Mouse (Mus musculus) olfactory bulb, adult 2 months (tissue): ENCODE measurements around the gene Rhox7b. TPM values are rescaled to one million over a fixed set of nuclear protein-coding genes. Genes with fewer than 3 reads are reported as not detected.
"Not testable (repeated sequence)": the region's sequence is repeated elsewhere in the genome, so short reads cannot be mapped to it uniquely, and the experiment has no call there.

Experiments used
- H3K27ac ChIP-seq: fragments of 200-500 bp; 2 replicates; pipeline ENCODE4 v1.5.1; 2012; ENCODE audit warnings: low read depth, low read length; ENCODE audit not compliant: insufficient read depth
- H3K4me1 ChIP-seq: fragments of 200-500 bp; 2 replicates; pipeline ENCODE4 v1.6.1; 2012; ENCODE audit warnings: low read length; ENCODE audit not compliant: control insufficient read depth, insufficient read depth
- H3K4me3 ChIP-seq: fragments of 200-500 bp; 2 replicates; pipeline ENCODE4 v1.5.1; 2012; ENCODE audit warnings: mild to moderate bottlenecking, low read depth, low read length, moderate library complexity; ENCODE audit not compliant: insufficient read depth
- CTCF ChIP-seq: fragments of 200-500 bp; IDR thresholded peaks from 2 replicates; pipeline ENCODE4 v1.5.1; 2012; ENCODE audit warnings: low read depth, mild to moderate bottlenecking, low read length, moderate library complexity; ENCODE audit not compliant: insufficient read depth
- POLR2A ChIP-seq: fragments of 200-500 bp; IDR thresholded peaks from 2 replicates; pipeline ENCODE4 v1.6.1; 2012; ENCODE audit warnings: mild to moderate bottlenecking, low read depth, low read length, moderate library complexity; ENCODE audit not compliant: insufficient read depth
- WGBS: fragments of 180-500 bp; shearing (Covaris S2); methylation state at CpG from one replicate; pipeline ENCODE4 v1.1.7; 2018; 5-methylcytosine and 5-hydroxymethylcytosine counted together
- polyA plus RNA-seq: library from polyadenylated mRNA; stranded (reverse); fragments of >200 nt; gene quantifications from 2 replicates; pipeline ENCODE4 v1.2.4, GENCODE M21; 2012; ENCODE audit warnings: low replicate concordance; ENCODE audit not compliant: missing spikeins, insufficient read depth, insufficient read length

Rhox7b gene
- polyA plus RNA-seq: not detected in 2 replicates

DNA sequence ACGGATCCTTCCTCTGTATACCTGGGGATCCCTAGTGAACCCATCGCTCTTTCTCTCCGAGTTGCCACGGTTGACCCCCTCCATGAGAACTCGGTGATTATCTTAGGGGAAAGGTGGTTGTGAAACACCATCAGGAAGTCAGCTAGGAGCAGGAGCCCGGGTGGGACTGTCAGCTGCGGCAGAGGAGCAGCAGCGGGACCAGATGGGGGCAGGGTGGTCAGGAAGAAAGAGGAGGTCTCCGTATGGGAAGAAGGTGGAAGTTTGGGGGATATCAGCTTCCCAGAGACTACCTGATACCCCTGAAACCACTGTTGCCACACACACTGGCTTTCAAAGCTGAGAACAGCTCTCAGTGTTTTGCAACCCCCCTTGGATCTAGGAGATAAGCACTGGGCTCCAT lies at the start of gene Rhox7b:
Rhox7b (minus strand) TSS at position 101 of the 400 bp plus-strand sequence.
- H3K4me3 ChIP-seq, H3K4me1 ChIP-seq, H3K27ac ChIP-seq: not testable (repeated sequence)
- WGBS: 79% methylated on average over 9 of the region's 9 CpGs

DNA sequence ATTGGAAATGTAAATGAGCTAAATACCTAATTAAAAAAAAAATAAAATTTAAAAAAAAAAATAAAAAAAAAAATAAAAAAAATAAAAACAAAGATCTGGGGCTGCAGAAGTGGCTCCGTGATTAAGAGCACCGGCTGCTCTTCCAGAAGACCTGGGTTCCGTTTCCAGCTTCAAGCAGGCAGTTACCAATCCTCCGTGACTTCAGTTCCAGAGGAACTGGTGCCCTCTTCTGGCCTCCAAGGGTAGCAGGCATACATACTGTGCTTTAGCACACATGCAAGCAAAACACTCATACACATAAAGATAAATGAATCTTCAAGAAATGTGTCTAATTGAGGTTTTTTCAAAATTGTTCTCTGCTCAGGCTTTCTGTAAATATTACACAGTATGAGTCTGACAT lies 19.3 kb upstream of the Rhox7b start:
- Histone ChIP-seq H3K4me3 (no peak overlapping the region), H3K4me1 (no peaks in the 10 kb centered on the region), H3K27ac (no peak overlapping the region)
- TF ChIP-seq POLR2A (no peak), CTCF (no peak)
- 74% methylated on average over 4 of the region's 4 CpGs for WGBS

DNA sequence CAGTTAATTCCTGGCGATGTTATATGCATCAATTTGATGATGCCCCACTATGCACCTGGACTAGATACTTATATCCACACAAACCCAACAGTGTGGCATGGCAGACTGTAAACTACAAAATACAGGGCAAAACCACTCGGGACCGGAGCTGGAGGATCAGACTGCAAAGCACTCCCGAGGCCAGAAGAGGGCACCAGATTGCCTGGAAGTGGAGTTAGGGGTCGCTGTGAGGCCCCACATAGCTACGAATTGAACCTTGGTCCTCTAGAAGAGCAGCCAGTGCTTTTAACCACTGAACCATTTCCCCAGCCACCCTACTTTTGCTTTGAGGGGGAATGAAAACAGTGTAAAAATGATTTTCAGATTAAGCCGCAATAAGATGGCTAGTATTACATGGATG lies 11.5 kb upstream of the Rhox7b start:
- 53% methylated on average over 7 of the region's 7 CpGs for WGBS
- Histone ChIP-seq H3K27ac (no peak overlapping the region), H3K4me1 (no peaks in the 10 kb centered on the region), H3K4me3 (no peak overlapping the region)
- TF ChIP-seq CTCF (no peak), POLR2A (no peak)

DNA sequence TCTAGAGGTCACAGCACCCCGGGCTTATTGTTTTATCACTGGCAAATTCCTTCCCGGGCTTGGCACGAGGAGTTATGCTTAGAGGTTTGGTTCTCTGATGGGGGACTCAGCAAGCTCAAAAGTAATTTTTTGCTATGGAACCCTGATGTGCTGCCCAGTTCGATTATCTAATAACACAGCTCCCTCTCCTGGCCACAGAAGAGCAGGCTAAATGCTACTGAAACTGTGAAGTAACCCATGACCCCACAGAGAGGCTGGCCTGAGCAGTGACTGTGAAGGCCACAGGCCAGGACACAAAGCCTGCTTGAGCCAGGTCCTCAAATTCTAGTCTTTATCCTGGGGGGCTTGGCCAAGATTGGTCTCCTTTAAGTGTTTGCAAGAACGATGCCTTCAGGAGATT lies 6.7 kb upstream of the Rhox7b start:
- WGBS: 67% methylated on average over 5 of the region's 5 CpGs
- Histone ChIP-seq H3K4me3 (no peak overlapping the region), H3K27ac (no peak overlapping the region), H3K4me1 (no peaks in the 10 kb centered on the region)
- no peak for TF ChIP-seq POLR2A

DNA sequence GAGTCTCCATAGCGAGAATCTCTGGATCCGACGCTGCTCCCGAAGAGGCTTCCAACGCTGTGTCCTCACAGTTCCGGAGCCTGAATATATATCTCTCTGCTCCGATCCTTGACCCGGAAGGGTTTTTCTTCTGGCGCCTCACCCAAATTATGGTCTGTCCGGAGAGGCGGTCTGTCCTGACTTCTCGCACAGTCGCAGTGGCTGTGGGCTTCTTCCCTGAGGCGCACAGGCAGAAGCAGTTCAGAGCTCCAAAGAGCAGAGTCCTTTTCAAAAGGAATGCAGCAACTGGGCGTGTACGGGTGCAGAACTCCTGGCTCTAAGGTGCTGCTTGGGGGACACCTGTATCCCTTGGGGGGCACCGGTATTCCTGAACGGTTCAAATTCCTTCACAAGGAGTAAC lies 4.6 kb upstream of the Rhox7b start, which contains the start of gene Rhox9:
Rhox9 (minus strand) TSS at position 101 of the 400 bp plus-strand sequence.
- 93% methylated on average over 10 of the region's 18 CpGs for WGBS
- H3K4me1 ChIP-seq, H3K4me3 ChIP-seq, H3K27ac ChIP-seq: not testable (repeated sequence)

DNA sequence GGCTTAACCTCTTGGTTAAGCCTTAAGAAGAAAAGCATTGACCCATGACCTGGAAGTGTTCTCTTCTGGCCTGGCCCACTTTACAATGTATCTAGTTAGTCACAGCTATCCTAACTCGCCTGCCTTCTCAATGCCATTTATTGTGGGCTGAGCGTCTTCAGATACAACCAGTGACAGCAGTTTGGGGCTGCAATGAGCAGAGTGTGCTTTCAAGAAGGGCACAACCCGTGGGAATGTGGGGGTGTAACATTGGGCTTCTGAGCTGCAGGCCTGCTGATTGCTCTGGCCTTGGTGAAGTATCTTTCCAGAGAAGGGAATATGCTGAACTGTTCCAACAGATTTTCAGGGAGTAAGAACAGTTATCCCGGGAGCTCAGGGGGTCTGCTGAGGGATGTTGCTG lies 18.2 kb downstream of the Rhox7b start, which contains the start of gene Rhox8:
Rhox8 (minus strand) TSS at position 101 of the 400 bp plus-strand sequence.
- Histone ChIP-seq H3K4me3 (no peak within 1 kb of the TSS), H3K4me1 (no peaks in the 10 kb centered on the region), H3K27ac (no peak within 1 kb of the TSS)
- no peak for TF ChIP-seq POLR2A
- no peak for TF ChIP-seq CTCF
- 79% methylated on average over 4 of the region's 4 CpGs for WGBS

DNA sequence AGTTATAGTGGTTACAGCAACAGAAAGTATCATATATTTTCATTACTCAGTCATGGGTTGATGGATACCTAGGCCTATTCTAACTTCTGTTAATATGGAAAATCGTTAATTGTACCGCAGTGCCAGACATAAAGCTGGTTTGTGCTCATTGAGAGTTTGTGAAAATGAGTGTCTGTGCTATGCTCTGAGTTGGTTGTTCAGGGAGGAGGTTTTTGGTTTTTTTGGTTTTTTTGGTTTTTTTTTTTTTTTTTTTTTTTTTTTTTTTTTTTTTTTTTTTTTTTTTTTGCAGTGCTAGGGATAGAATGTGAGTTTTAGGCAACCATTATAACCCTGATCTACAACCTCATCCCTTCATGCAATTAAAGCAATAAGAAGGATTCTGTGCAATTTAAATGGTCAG lies 25.4 kb downstream of the Rhox7b start:
- TF ChIP-seq POLR2A (no peak), CTCF (no peak)
- Histone ChIP-seq H3K27ac (no peak overlapping the region), H3K4me1 (no peaks in the 10 kb centered on the region), H3K4me3 (no peak overlapping the region)
- WGBS: 92% methylated on average over 2 of the region's 2 CpGs

Other genes starting within 250 kb of the Rhox7b start
- not detected in 2 replicates for gene Rhox4g, start 245.9 kb downstream of the Rhox7b start, polyA plus RNA-seq
- gene Rhox3h, start 228.5 kb downstream of the Rhox7b start, polyA plus RNA-seq: not detected in 2 replicates
- gene Rhox2h, start 224.0 kb downstream of the Rhox7b start, polyA plus RNA-seq: not detected in 2 replicates
- gene Rhox5, start 92.4 kb downstream of the Rhox7b start, polyA plus RNA-seq: not detected in 2 replicates
- gene Rhox6, start 70.3 kb downstream of the Rhox7b start, polyA plus RNA-seq: not detected in 2 replicates
- not detected in 2 replicates for gene Rhox7a, start 65.5 kb downstream of the Rhox7b start, polyA plus RNA-seq
- not detected in 2 replicates for gene Rhox8, start 18.3 kb downstream of the Rhox7b start, polyA plus RNA-seq
- not detected in 2 replicates for gene Rhox9, start 4.5 kb upstream of the Rhox7b start, polyA plus RNA-seq
- not detected in 2 replicates for gene Btg1-ps1, start 121.6 kb upstream of the Rhox7b start, polyA plus RNA-seq
- not detected in 2 replicates for gene Btg1-ps2, start 145.9 kb upstream of the Rhox7b start, polyA plus RNA-seq
- not detected in 2 replicates for gene Rhox10, start 169.2 kb upstream of the Rhox7b start, polyA plus RNA-seq
- gene Rhox11, start 187.9 kb upstream of the Rhox7b start, polyA plus RNA-seq: not detected in 2 replicates
- not detected in 2 replicates for gene Rhox12, start 213.7 kb upstream of the Rhox7b start, polyA plus RNA-seq
- not detected in 2 replicates for gene Rhox13, start 224.0 kb upstream of the Rhox7b start, polyA plus RNA-seq